Mouse (Mus musculus): ENCODE measurements around the gene Cldn19. TPM values are rescaled to one million over a fixed set of nuclear protein-coding genes. Genes with fewer than 3 reads are reported as not detected.

Cldn19 gene
- polyA plus RNA-seq, 1 experiment from 2014 or later = 12.8 TPM

- H3K9me3 ChIP-seq (ENCODE audit: control insufficient read depth) = no peaks in the 10 kb centered on the region
- H3K27me3 ChIP-seq (replicated peaks; ENCODE audit: control insufficient read depth, insufficient read depth, low read length) = no peaks in the 10 kb centered on the region
- H3K27ac ChIP-seq (ENCODE audit: low read depth, low read length) = peak overlapping the region; percentile 87
- H3K4me2 ChIP-seq (replicated peaks; ENCODE audit: low read depth) = peak overlapping the region; percentile 90
- peaks cover 6% of the 10 kb centered on the region; the same call in 1 of the 2 replicates for H3K4me1 ChIP-seq (replicated peaks; ENCODE audit: control insufficient read depth, insufficient read depth, low read length)
- ATAC-seq = peak; percentile 39
- H3K9ac ChIP-seq (ENCODE audit: low read depth, low read length) = peak overlapping the region; percentile 89
- peak overlapping the region; percentile 93 for H3K4me3 ChIP-seq (ENCODE audit: low read depth, low read length)
- no peak for TF ChIP-seq CTCF (IDR thresholded peaks at IDR 0.05; ENCODE audit: low read depth)
- under 1% methylated on average over 56 of the region's 80 CpGs for WGBS
- H3K36me3 ChIP-seq (ENCODE audit: control insufficient read depth, insufficient read depth) = no peaks in the 10 kb centered on the region; the same call in 1 of the 2 replicates
Observed at GRCm38 (mm10) chr4:119293574-119294258, 38.5 kb downstream of the Cldn19 start.

DNA sequence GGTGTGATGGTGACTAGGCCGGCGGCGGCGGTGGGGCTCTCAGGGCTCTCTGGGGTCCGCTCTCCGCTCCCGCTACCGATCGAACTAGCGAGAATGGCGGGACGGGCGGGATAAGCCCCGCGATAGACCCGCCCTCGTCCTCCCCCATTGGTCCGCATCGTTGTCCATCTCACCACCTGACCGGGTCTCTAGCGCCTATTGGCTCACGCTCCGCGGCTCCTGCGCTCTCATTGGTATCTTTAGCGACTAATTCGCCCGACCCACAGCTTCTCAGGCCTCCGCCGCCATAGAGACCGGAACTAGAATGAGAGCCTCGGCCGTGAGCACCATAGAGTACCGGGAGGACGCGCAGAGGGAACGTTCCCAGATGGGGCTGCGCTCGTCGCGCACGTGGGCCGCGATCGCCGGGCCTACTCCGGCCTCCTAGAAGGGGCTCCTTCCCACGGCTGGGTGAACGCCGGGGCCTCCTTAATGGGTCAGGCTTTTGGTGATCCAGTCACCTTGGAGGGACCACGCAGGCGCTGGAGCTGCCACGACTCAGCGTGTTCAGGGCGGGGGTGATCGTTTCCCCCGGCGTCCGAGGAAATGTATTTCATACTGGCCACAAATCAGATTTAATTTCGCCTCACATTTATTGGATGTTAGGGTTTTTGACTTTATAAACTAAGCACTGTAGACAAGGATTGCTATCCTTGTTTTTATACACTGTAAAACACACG is 39.4 kb downstream of the Cldn19 start, which contains the start of gene Ybx1:
Ybx1 (minus strand) TSS at position 190 of the 719 bp plus-strand sequence.
- Histone ChIP-seq H3K27me3 (replicated peaks; ENCODE audit: control insufficient read depth, insufficient read depth, low read length) (no peaks in the 10 kb centered on the region), H3K4me1 (replicated peaks; ENCODE audit: control insufficient read depth, insufficient read depth, low read length) (peaks cover 6% of the 10 kb centered on the region; the same call in 1 of the 2 replicates), H3K9ac (ENCODE audit: low read depth, low read length) (peak within 1 kb of the TSS; percentile 89), H3K9me3 (ENCODE audit: control insufficient read depth) (no peaks in the 10 kb centered on the region), H3K4me2 (replicated peaks; ENCODE audit: low read depth) (peak within 1 kb of the TSS; percentile 90), H3K36me3 (ENCODE audit: control insufficient read depth, insufficient read depth) (no peaks in the 10 kb centered on the region; the same call in 1 of the 2 replicates), H3K27ac (ENCODE audit: low read depth, low read length) (peak within 1 kb of the TSS; percentile 87), H3K4me3 (ENCODE audit: low read depth, low read length) (peak within 1 kb of the TSS; percentile 93)
- no peak for TF ChIP-seq CTCF (IDR thresholded peaks at IDR 0.05; ENCODE audit: low read depth)
- ATAC-seq = peak; percentile 99
- under 1% methylated on average over 61 of the region's 61 CpGs for WGBS

GRCm38 (mm10) chr4:119295134-119295453 is 39.9 kb downstream of the Cldn19 start:
- Histone ChIP-seq H3K27me3 (replicated peaks; ENCODE audit: control insufficient read depth, insufficient read depth, low read length) (no peaks in the 10 kb centered on the region), H3K9me3 (ENCODE audit: control insufficient read depth) (no peaks in the 10 kb centered on the region), H3K9ac (ENCODE audit: low read depth, low read length) (peak overlapping the region; percentile 70), H3K4me1 (replicated peaks; ENCODE audit: control insufficient read depth, insufficient read depth, low read length) (peaks cover 6% of the 10 kb centered on the region; the same call in 1 of the 2 replicates), H3K4me3 (ENCODE audit: low read depth, low read length) (peak overlapping the region; percentile 93), H3K36me3 (ENCODE audit: control insufficient read depth, insufficient read depth) (no peaks in the 10 kb centered on the region; the same call in 1 of the 2 replicates), H3K4me2 (replicated peaks; ENCODE audit: low read depth) (peak overlapping the region; percentile 71), H3K27ac (ENCODE audit: low read depth, low read length) (peak overlapping the region; percentile 76)
- TF ChIP-seq CTCF (IDR thresholded peaks at IDR 0.05; ENCODE audit: low read depth) = no peak
- WGBS = 5% methylated on average over 6 of the region's 6 CpGs
- ATAC-seq = no peak

DNA sequence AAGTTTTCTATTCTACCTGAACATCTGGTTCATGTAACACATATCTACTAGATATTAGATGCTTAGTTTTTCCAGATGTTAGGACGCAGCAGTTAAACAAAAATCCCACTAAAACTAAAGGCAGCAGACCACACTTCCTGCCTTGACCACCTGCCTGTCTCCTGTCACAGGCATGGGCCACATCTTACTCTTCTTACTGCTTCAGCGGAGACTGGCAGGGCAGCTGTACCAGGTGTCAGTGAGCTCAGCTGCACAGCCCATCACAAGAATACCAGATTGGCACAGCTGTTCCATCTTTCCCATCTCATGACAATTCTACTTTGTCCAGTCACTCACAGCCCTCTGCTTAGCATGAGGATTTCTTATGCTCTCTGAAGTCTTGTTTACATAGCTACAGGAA is 42.1 kb downstream of the Cldn19 start:
- Histone ChIP-seq H3K4me1 (replicated peaks; ENCODE audit: control insufficient read depth, insufficient read depth, low read length) (peaks cover 6% of the 10 kb centered on the region; the same call in 1 of the 2 replicates), H3K27ac (ENCODE audit: low read depth, low read length) (no peak overlapping the region), H3K36me3 (ENCODE audit: control insufficient read depth, insufficient read depth) (no peaks in the 10 kb centered on the region), H3K4me2 (replicated peaks; ENCODE audit: low read depth) (no peak overlapping the region), H3K27me3 (replicated peaks; ENCODE audit: control insufficient read depth, insufficient read depth, low read length) (no peaks in the 10 kb centered on the region), H3K9me3 (ENCODE audit: control insufficient read depth) (no peaks in the 10 kb centered on the region), H3K4me3 (ENCODE audit: low read depth, low read length) (no peak overlapping the region), H3K9ac (ENCODE audit: low read depth, low read length) (no peak overlapping the region)
- 72% methylated on average over 2 of the region's 2 CpGs for WGBS
- ATAC-seq = no peak
- no peak for TF ChIP-seq CTCF (IDR thresholded peaks at IDR 0.05; ENCODE audit: low read depth)

DNA sequence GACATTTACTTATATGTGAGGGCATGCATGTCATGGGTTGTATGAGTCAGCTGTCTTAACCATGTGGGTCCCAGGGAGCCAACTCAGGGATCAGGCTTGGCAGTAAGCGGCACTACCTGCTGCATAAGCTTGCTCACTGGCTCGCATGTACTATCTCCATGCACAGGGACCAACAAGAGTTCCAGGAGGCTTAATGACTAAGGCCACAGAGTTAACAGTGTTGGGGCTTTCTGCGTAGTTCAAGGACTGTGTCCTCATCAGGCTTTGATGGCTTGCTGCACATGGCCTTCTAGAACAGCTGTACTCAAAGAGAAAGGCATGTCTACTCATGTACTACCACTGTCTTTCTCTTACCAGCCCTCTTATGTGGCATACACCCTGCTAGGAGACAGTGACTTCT is 45.5 kb downstream of the Cldn19 start:
- no peak for TF ChIP-seq CTCF (IDR thresholded peaks at IDR 0.05; ENCODE audit: low read depth)
- Histone ChIP-seq H3K27me3 (replicated peaks; ENCODE audit: control insufficient read depth, insufficient read depth, low read length) (no peaks in the 10 kb centered on the region), H3K4me2 (replicated peaks; ENCODE audit: low read depth) (no peak overlapping the region), H3K9ac (ENCODE audit: low read depth, low read length) (no peak overlapping the region), H3K27ac (ENCODE audit: low read depth, low read length) (peak overlapping the region; percentile 54; the same call in 1 of the 2 replicates), H3K4me1 (replicated peaks; ENCODE audit: control insufficient read depth, insufficient read depth, low read length) (no peaks in the 10 kb centered on the region), H3K9me3 (ENCODE audit: control insufficient read depth) (no peaks in the 10 kb centered on the region), H3K36me3 (ENCODE audit: control insufficient read depth, insufficient read depth) (no peaks in the 10 kb centered on the region), H3K4me3 (ENCODE audit: low read depth, low read length) (no peak overlapping the region)
- ATAC-seq = peak; percentile 42; the same call in 1 of the 2 replicates
- WGBS = 84% methylated on average over 3 of the region's 3 CpGs

GRCm38 (mm10) chr4:119301777-119302176 is 46.6 kb downstream of the Cldn19 start:
- H3K4me2 ChIP-seq (replicated peaks; ENCODE audit: low read depth) = no peak overlapping the region
- H3K27me3 ChIP-seq (replicated peaks; ENCODE audit: control insufficient read depth, insufficient read depth, low read length) = no peaks in the 10 kb centered on the region
- peaks cover 1% of the 10 kb centered on the region; the same call in 1 of the 2 replicates for H3K36me3 ChIP-seq (ENCODE audit: control insufficient read depth, insufficient read depth)
- no peak overlapping the region for H3K4me3 ChIP-seq (ENCODE audit: low read depth, low read length)
- no peaks in the 10 kb centered on the region for H3K4me1 ChIP-seq (replicated peaks; ENCODE audit: control insufficient read depth, insufficient read depth, low read length)
- 40% methylated on average over 3 of the region's 3 CpGs for WGBS
- H3K27ac ChIP-seq (ENCODE audit: low read depth, low read length) = peak overlapping the region; percentile 54; the same call in 1 of the 2 replicates
- H3K9ac ChIP-seq (ENCODE audit: low read depth, low read length) = no peak overlapping the region
- ATAC-seq = peak; percentile 72
- H3K9me3 ChIP-seq (ENCODE audit: control insufficient read depth) = no peaks in the 10 kb centered on the region
- TF ChIP-seq CTCF (IDR thresholded peaks at IDR 0.05; ENCODE audit: low read depth) = no peak
